Mouse (Mus musculus): Measurements from ENCODE around the gene Sema3b. TPM values are rescaled to one million over a fixed set of nuclear protein-coding genes. Genes with fewer than 3 reads are reported as not detected.

Sema3b gene
- total RNA-seq, 2 experiments from 2014 or later, result 11.3 to 12.1 TPM

DNA sequence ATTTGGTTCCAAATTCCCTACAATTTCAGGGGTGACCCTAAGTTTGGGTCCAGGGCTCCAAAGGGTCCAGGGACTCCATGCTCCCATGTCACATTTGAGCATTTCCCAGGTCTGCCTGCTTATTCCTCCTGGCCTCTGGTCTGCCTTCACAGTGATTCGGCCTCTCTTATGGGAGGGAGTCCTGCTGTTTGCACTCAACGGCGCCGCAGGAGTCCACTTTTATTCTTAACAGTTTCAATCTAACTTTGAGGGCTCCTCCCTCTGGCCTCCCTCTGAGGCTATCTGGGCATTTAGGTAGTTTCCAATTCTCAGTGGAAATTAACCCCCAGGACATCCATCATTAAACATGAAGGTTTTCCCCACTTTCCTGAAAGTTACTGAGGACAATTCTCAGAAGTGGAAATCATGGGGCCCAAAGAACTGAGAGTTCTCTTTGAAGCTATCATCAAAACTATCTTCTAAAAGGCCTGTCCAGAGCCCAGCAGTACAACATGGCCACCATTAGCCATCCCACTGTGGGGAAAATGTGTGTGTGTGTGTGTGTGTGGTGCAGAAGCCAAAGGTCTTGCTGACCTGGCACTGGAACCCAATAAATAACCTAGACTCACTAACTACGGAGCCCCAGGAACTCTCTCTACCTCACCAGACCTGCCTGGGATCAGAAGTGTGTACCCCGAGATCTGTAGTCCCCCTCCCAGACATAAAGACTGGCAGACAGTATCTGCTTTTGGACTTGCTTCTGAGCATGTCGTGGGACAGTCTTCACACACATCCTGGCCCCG, 14.6 kb downstream of the Sema3b start:
- intact Hi-C loops (cut with DNase I), result no loop called here
- DNase-seq, result no peak

DNA sequence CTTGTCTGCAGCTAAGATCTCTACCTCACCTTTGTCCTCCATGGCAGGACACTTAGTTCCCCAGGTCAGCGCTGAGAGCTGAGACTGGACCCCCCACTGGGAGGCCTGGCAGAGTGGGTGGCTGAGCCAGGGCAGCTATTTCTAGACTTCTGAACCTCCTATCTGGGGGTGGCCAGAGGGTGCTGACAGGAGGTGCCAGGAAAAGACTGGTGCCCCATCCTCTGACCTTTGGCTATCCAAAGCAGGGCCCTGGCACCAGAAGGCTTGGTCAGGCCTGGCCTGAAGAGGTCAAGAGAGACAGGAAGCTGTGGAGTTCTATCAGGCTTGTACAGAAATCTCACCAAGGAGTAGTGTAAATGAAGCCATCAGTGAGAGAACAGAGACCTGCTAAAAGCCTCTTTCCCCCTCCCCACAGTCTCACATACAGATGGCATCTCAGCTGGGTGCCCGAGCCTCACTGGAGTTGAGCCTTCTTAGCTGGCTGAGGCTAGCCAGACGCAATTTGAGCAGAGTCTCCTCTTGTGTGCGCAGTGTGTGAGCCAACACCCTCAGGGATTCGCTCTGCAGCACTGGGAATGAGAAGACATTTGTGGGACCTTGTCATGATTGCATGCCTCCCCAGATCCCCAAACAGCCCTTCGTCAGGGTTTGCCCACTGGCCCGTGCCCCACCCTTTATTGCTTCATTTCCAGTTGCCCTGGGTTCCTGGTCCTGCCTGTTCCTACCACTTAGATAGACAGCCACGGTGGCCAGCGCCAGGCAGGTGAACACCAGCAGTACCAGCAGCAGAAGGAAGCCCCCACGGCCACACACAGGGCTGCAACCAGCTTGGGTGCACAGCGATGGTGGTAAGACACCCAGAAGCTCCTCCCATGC, 15.7 kb downstream of the Sema3b start:
- peak; percentile 49 to 63 for DNase-seq
- intact Hi-C loops (cut with DNase I), result no loop called here

DNA sequence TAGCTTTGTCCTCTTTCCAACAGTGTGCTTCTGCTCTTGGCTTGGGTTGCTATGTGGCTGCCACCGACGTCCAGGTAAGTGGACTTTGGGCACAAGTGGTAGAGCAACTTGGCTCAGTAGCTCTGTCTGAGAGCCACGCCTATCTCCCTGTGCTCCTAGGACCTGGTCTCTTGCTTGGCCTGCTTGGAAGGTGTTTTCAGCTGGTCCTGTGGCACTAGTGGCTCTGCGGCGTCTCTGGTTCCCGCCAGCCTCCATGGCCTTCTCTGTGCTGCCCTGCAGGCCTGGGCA, 18.3 kb downstream of the Sema3b start:
- DNase-seq, result no peak
- intact Hi-C loops (cut with DNase I), result no loop called here

DNA sequence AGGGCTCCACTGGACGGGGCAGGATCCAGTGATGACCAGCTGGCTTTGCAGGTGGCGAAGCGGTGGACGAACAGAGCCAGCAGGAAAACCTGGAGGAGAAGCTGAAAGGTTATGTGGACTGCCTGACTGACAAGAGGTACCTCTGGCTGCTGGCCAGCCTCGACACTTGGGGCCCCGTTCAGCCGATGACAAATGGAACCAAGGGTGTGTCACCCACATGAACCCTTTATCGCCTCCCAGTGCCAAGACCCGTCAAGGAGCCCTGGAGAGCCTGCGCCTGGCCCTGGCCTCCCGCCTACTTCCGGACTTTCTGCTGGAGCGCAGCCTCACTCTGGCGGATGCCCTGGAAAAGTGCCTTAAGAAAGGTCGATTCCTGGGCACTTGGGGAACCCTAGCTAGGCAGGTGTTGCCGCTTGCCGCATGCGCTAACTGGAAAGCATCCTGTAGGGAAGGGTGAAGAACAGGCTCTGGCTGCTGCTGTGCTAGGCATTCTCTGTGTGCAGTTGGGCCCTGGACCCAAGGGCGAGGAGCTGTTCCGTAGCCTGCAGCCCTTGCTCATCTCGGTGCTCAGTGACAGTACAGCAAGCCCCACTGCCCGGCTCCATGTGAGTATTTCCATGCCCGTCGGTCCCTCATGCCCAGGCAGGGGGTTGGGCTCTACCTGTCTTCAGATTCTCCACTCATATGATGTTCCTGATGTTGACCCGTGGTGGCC, 18.8 kb downstream of the Sema3b start:
- peak in 1 of 2 experiments; percentile 47 for DNase-seq
- intact Hi-C loops (cut with DNase I), result no loop called here

DNA sequence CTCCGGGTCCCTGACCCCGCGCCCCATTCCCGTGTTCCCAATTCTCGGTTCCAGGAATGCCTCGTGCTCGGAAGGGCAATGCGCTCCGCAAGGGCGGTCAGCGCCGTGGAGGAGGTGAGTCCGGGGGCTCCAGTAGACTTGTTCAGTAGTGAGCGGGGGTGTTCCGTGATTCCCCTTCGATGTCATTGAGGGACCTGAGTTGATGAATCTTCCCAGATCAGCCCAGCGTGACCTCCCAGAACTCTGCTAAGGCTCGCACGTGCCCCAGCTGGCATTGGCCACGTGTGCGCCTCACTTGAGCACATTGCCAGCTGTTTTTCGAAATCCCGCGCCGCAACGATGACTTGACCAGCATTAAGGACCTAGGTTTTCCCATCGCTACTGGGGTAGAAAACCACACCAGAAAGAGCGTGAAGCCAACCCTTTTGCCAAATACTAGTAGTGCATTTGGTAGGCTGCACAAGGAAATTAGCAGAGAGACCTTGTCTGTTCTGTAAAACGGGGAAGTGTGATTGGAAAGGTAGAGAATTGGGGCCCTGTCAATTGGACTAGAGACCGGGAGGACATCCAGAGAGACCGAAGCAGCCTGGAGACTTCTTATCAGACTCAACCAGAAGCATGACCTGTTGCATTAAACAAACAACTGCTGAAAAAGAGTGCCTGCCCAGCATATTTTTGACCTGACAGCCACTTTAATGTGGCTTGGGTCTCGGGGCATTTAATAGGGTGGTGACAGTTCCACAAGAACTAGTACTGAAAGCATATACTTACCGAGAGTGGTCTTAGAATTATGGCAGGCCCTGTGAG, 21.0 kb downstream of the Sema3b start:
- peak in 1 of 2 experiments; percentile 68 for DNase-seq
- intact Hi-C loops (cut with DNase I), result no loop called here

DNA sequence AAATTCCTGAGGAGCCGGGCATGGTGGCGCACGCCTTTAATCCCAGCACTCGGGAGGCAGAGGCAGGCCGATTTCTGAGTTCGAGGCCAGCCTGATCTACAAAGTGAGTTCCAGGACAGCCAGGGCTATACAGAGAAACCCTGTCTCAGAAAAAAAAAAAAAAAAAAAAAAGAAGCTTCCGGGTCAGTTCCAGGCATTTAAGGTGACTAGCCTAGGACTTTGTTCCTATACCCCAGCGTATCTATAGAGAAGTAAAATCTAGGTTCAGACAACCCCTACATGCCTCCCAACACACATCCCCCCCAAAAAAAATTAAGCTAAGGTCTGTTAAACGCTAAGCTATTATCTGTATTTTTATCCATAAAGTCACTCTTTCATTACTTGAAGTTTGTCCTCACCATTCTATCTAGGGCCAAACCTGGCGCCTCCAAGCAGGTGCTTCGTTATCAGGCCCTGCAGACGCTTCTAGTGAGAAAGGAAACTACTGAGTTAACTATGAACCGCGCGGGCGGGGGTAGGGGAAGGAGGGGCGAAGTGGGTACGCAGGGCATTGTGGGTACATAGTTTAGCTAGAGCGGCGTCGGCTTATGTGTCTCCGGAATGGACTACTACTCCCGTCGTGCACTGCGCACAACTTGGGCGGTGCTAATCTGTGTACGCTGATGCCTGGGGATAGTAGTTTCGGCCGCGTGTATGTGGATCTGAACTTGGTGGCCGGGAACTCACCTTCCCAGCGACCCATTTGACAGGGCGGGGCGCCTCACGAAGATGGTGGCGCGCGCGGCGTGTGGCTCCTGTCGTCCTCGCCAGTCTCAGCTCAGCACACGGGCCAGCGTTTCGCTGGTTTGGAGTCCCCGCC, 21.8 kb downstream of the Sema3b start, which contains the start of gene Ifrd2:
Ifrd2 (plus strand) TSS at position 669 of the 859 bp plus-strand sequence.
- intact Hi-C loops (cut with DNase I), result no loop called here
- peak; percentile 93 to 95 for DNase-seq

DNA sequence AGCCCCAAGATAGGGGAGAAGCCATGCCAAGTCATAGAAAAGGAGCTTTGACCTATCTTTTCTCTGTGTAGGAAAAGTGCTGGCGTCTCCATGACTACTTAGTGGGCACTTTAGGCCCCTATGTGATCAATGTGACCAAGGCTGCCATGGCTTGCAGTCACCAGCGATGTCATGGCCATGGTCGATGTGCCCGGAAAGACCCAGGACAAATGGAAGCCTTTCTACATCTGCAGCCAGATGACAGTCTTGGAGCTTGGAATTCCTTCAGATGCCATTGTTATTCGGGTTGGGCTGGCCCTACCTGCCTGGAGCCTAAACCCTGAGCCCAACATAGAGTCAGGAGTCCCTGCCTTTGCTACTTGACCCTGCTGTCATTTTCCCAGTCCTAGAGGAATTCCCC, 22.5 kb downstream of the Sema3b start:
- DNase-seq, result no peak
- intact Hi-C loops (cut with DNase I), result no loop called here

DNA sequence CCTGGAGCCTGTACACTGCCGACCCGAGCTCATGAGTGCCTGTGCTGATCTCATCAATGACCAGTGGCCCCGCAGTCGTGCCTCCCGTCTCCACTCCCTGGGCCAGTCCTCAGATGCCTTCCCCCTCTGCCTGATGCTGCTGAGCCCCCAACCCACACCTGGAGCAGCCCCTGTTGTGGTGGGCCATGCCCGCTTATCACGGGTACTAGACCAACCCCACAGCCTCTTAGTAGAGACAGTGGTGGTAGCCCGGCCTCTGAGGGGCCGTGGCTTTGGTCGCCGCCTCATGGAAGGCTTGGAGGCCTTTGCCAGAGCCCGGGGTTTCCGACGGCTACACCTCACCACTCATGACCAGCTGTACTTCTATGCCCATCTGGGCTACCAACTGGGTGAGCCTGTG, 25.9 kb downstream of the Sema3b start:
- no peak for DNase-seq
- intact Hi-C loops (cut with DNase I), result no loop called here

DNA sequence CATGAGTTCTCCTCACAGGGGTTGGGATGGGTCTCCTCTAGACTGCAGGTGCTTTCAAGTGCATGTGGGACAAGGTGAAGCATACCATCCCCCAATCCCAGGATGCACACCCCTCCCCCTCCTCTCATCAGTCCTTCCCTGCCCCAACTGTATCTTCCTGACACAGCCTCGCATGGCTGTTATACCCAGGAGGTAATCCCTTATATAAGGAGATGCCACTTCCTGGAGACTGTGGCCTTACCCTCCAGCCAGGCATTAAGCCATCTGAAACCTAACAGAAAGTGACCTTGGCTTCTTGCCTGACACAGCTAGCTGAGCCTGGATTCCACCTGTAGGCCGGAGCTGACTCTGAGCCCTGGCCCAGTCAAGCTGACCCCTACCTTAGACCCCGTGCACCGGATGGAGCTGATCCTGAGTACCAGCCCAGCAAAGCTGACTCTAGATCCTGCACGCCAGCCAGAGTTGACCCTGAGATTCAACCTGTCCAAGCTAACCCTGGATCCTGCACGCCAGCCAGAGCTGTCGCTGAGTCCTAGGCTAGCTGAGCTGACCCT, 26.4 kb downstream of the Sema3b start:
- DNase-seq, result no peak
- intact Hi-C loops (cut with DNase I), result no loop called here

DNA sequence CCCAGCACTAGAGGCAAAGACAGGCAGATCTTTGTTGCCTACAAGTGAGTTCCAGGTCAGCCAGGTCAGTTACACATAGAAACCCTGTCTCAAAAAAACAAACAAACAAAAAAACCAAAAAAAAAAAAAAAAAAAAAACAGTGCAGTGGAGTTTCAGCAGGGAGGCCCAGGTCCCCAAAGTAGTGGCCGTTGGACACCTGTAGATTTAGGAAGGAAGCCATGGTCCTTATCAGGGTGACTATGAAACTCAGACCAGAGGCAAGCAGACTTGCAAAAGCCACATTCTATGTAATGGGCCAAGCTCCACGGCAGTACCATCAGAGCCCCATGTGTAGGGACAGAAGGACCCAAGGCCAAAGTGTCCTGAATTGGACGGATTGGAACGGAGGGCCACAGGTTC, 27.4 kb downstream of the Sema3b start:
- intact Hi-C loops (cut with DNase I), result no loop called here
- no peak for DNase-seq

DNA sequence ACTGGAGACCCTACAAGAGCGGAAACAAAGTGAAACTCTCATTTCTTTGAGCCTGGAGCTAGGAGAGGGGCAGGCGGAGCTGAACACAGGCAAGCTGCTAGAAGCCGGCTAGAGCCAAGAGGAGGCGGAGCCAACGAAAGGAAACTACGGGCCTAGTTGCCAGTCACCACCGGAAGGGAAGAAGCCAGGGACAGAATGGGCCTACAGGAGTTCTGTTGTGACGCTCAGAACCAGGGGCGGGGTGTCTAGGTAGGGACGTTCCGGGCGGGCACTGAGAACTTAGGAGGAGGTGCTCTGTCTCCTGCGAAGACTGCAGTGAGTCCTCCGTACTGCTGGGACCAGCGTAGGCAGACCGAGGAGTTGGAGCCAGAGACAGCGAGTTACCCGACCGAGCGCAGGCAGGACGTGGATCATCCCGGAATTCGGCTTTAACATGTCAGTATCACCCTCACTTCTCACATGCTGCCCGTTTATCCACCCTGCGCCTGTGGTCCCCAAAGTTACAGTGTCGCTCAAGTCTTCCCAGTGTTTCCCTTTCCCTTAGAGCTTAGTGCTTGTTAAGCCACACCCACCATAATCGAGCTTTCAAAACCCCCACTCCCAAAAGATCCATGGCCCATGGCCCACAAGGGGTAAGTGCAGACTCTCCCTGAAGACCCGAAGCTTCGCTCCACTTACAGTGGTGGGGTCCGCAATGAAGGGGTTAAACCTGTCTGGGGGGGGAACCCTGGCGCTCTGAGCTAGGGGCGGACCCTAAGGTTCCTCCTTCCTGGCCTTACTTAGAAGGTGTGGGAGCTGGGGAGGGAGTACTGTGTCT, 28.3 kb downstream of the Sema3b start, which contains the start of gene Hyal3:
Hyal3 (plus strand) TSS at position 318 of the 817 bp plus-strand sequence.
- intact Hi-C loops (cut with DNase I), result no loop called here
- peak; percentile 87 to 91 for DNase-seq

DNA sequence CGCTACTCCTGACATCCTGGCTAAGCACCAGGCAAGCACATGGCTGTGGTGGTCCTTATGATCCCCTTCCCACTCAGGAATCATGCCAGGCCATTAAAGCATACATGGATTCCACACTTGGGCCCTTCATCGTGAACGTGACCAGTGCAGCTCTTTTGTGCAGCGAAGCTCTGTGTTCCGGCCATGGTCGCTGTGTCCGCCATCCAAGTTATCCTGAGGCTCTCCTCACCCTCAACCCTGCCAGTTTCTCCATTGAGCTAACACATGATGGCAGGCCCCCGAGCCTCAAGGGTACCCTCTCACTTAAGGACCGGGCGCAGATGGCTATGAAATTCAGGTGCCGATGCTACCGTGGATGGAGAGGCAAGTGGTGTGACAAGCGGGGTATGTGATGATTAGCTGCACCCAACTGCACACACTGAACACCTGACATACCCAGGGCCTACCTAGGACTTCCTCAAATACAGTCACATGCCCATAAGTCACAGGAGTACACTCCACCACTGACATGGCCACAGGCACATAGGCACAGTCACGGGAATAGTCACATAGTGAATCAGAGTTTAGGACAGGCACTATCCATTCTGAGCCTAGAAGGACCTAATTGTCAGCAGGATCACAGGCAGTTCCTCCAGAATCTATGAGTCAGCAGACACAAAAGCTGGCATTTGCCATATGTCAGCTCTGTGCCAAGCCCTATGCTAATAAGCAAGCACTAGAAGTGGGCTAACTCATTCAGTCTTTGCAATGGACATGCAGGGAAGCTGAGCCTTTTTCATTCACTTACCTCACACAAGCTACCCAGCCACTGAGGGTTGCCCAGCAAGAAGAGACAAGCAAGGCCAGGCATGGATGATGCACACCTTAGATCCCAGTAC, 29.8 kb downstream of the Sema3b start:
- intact Hi-C loops (cut with DNase I), result no loop called here
- DNase-seq, result no peak

DNA sequence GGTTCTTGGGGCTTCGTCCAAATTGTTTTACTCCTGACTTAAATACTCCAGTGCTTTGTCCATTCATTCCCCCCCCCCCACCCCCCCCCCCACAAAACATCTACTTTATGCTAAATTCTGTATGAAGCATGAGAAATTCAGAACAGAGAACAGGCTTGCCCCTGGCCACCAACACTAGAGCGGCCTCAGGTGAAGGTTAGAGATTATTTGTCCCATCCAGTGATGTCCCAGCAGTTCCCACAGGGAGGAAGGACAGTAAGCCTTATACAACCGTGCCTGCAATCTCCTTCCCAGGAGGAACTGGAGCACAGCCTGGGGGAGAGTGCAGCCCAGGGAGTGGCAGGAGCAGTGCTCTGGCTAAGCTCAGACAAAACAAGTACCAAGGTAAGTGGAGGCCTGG, 30.4 kb downstream of the Sema3b start, which contains the start of gene Naa80:
Naa80 (plus strand) TSS at position 301 of the 400 bp plus-strand sequence.
- intact Hi-C loops (cut with DNase I), result no loop called here
- DNase-seq, result no peak

DNA sequence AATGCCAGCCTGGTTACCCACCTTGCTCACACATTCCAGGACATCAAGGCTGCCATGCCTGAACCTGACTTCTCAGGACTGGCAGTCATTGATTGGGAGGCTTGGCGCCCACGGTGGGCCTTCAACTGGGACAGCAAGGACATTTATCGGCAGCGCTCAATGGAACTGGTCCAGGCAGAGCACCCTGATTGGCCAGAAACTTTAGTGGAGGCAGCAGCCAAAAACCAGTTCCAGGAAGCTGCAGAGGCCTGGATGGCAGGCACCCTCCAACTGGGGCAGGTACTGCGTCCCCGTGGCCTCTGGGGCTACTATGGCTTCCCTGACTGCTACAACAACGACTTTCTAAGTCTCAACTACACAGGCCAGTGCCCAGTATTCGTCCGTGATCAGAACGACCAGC, 31.2 kb downstream of the Sema3b start:
- no peak for DNase-seq
- intact Hi-C loops (cut with DNase I), result no loop called here

DNA sequence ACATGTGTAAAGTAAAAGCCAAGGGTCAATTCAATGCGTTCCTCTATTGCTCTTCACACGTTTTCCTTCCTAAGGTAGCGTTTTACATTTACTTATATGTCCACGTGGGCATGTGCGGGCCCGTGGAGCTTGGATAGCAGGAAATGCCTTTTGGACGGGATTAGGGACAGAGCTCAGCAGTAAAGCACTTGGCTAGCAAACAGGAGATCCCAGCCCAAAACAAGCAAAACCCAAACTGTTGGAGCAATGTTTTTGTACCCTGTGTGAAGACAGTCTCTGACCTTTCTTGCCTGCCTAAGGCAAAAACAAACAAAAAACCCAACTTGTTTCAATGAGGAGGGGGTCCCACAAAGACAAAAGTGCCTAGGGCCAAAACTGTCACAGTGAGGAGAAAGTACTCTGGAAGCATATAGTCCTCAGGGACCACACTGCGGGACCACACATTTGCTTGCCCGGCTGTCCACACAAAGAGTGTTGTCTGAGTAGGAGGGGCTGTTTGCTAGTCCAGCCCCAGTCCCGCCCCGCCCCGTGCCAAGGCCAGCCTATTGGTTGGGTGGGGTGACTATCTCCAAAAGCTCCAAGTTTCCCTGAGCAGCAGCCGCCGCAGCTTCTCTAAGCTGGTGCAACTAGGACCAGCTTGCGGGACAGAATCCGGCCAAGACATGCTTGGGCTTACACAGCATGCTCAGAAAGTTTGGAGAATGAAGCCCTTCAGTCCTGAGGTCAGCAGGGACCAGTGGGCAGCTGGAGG, 32.5 kb downstream of the Sema3b start, which contains the start of gene Hyal1:
Hyal1 (plus strand) TSS at position 571 of the 751 bp plus-strand sequence.
- peak; percentile 81 to 85 for DNase-seq
- intact Hi-C loops (cut with DNase I), result no loop called here

All from heart, postnatal 14 days (tissue).